ENCODE assay signal across 21 mouse cellular contexts in genomic region chr4:151243445-151243844, GRCm38 (mm10).
DNase-seq lines count a peak whose midpoint lies in the region; ATAC-seq and TF ChIP-seq lines count a peak whose summit lies in the region.
"Had no signal": no experiment of that assay in that cellular context is flagged by ENCODE, and none has a peak within 500 bp of the region (broad histone marks: within the 10 kb centered on the region; RNA-seq: fewer than 3 reads in every experiment).

No protein-coding gene starts in this region.

- H3K27ac ChIP-seq in forebrain, embryonic 12.5 days, result no peak overlapping the region
- H3K27ac ChIP-seq: embryonic facial prominence, embryonic 10.5 days; heart, embryonic 15.5 days; hindbrain, embryonic 15.5 days had no signal

- H3K36me3 ChIP-seq in forebrain, embryonic 12.5 days (replicated peaks), result no peaks in the 10 kb centered on the region
- H3K36me3 ChIP-seq: embryonic facial prominence, embryonic 10.5 days; heart, embryonic 15.5 days; hindbrain, embryonic 15.5 days had no signal

- no peaks in the 10 kb centered on the region for H3K27me3 ChIP-seq in forebrain, embryonic 12.5 days
- H3K27me3 ChIP-seq: CH12.LX had no signal

- H3K9ac ChIP-seq in forebrain, embryonic 12.5 days, result no peak overlapping the region
- H3K9ac ChIP-seq: heart, embryonic 15.5 days; hindbrain, embryonic 15.5 days had no signal

- no peak overlapping the region for H3K4me2 ChIP-seq in forebrain, embryonic 12.5 days
- H3K4me2 ChIP-seq: heart, embryonic 11.5 days; heart, embryonic 15.5 days; hindbrain, embryonic 15.5 days had no signal

- H3K9me3 ChIP-seq in forebrain, embryonic 12.5 days, result no peaks in the 10 kb centered on the region; the same call in 1 of the 2 replicates
- H3K9me3 ChIP-seq: heart, embryonic 15.5 days; hindbrain, embryonic 15.5 days had no signal

- peak; percentile 11 for DNase-seq in lung, adult 2 months
- no peak for DNase-seq in lung, postnatal 14 days
- peak; percentile 49 for DNase-seq in ES-CJ7 (ENCODE audit: low read depth, low spot score)
- peak; percentile 62 for DNase-seq in ZHBTc4 (ENCODE audit: low read depth, low spot score)
- peak; percentile 41 for DNase-seq in lung, postnatal 36 days
- no peak for DNase-seq in cerebellum, postnatal 4 days (ENCODE audit: low spot score in 2 of 2)
- DNase-seq: adrenal gland, adult 2 months; adrenal gland, postnatal 25 days; cerebellum, adult 18-20 months; cerebellum, adult 9-11 months; cerebellum, postnatal 36 days; gastrocnemius, postnatal 36 days; heart, adult 11 months; heart, postnatal 14 days had no signal

- no peak overlapping the region for H3K4me3 ChIP-seq in lung, adult 2 months (replicated peaks; ENCODE audit: extremely low read depth, low read depth, low read length)
- no peak overlapping the region for H3K4me3 ChIP-seq in forebrain, embryonic 12.5 days (replicated peaks)
- H3K4me3 ChIP-seq: embryonic facial prominence, embryonic 10.5 days; heart, embryonic 15.5 days; hindbrain, embryonic 15.5 days had no signal

- TF ChIP-seq CTCF in lung, adult 2 months (IDR thresholded peaks at IDR 0.05; ENCODE audit: insufficient read depth, low read length), result no peak

- no peak for ATAC-seq in forebrain, embryonic 12.5 days (ENCODE audit: low FRiP score)
- ATAC-seq: forebrain, embryonic 14.5 days had no signal

- H3K4me1 ChIP-seq in lung, adult 2 months (ENCODE audit: control insufficient read depth, insufficient read depth, low read length), result no peaks in the 10 kb centered on the region; the same call in 1 of the 2 replicates
- H3K4me1 ChIP-seq in forebrain, embryonic 12.5 days, result peaks cover 16% of the 10 kb centered on the region

- TF ChIP-seq POLR2A in lung, adult 2 months (IDR thresholded peaks at IDR 0.05; ENCODE audit: borderline replicate concordance, extremely low read depth, low read depth, low read length), result no peak

- 47% methylated on average over 9 of the region's 9 CpGs for WGBS in lung, adult 2 months
- WGBS in forebrain, embryonic 12.5 days, result 56% methylated on average over 9 of the region's 9 CpGs

Comparison
In these comparisons a context has a peak if more than half of its experiments do, and no peak if none do; other contexts are left out.
1. DNase-seq: peak in lung, adult 2 months (single experiment), ES-CJ7 (single experiment), ZHBTc4 (single experiment) and lung, postnatal 36 days (single experiment); none in lung, postnatal 14 days (single experiment) and cerebellum, postnatal 4 days (0 of 2).